Comparison of ENCODE assay signal across 27 mouse cellular contexts in genomic region chr16:58682870-58683269, GRCm38 (mm10). TPM values are rescaled to one million over a fixed set of nuclear protein-coding genes. Genes with fewer than 3 reads are reported as not detected.
DNase-seq lines count a peak whose midpoint lies in the region; ATAC-seq and TF ChIP-seq lines count a peak whose summit lies in the region.
"Had no signal": no experiment of that assay in that cellular context is flagged by ENCODE, and none has a peak within 500 bp of the region (broad histone marks: within the 10 kb centered on the region; RNA-seq: fewer than 3 reads in every experiment).

No protein-coding gene starts in this region.

- no peak for DNase-seq in heart, adult 18-20 months
- DNase-seq in lung, postnatal 0 days (ENCODE audit: low spot score) = peak; percentile 46
- no peak for DNase-seq in lung, postnatal 36 days
- peak; percentile 75 for DNase-seq in fat pad, adult 2 months (ENCODE audit: extremely low read depth, low read depth, low spot score)
- no peak for DNase-seq in stomach, postnatal 0 days (ENCODE audit: low spot score)
- no peak for DNase-seq in ovary, postnatal 10 days (ENCODE audit: low spot score)
- DNase-seq: adrenal gland, postnatal 10 days; cerebellum, adult 11 months; cerebellum, adult 8-10 months; cerebellum, postnatal 14 days; embryo, embryonic 11 days; forebrain, postnatal 0 days; gastrocnemius, postnatal 14 days; heart, postnatal 10 days; heart, postnatal 4 days had no signal

- no peaks in the 10 kb centered on the region for H3K9me3 ChIP-seq in heart, embryonic 16.5 days (replicated peaks; ENCODE audit: control insufficient read depth, low read length)
- no peaks in the 10 kb centered on the region for H3K9me3 ChIP-seq in lung, postnatal 0 days (ENCODE audit: low read length)
- no peaks in the 10 kb centered on the region for H3K9me3 ChIP-seq in stomach, postnatal 0 days (ENCODE audit: control insufficient read depth, low read length)
- H3K9me3 ChIP-seq: embryonic facial prominence, embryonic 12.5 days; forebrain, embryonic 13.5 days; heart, embryonic 13.5 days; hindbrain, embryonic 12.5 days had no signal

- no peak overlapping the region for H3K4me3 ChIP-seq in heart, embryonic 16.5 days (ENCODE audit: low read length)
- H3K4me3 ChIP-seq in lung, postnatal 0 days (ENCODE audit: low read depth, low read length) = no peak overlapping the region
- H3K4me3 ChIP-seq in stomach, postnatal 0 days (ENCODE audit: low read depth, low read length) = no peak overlapping the region
- H3K4me3 ChIP-seq: embryonic facial prominence, embryonic 12.5 days; forebrain, embryonic 13.5 days; heart, embryonic 13.5 days; hindbrain, embryonic 12.5 days had no signal

- H3K36me3 ChIP-seq in heart, embryonic 16.5 days (ENCODE audit: control insufficient read depth, insufficient read depth) = peaks cover 18% of the 10 kb centered on the region
- H3K36me3 ChIP-seq in lung, postnatal 0 days (ENCODE audit: insufficient read depth, low read length) = 0 out of 2 replicates have a peak, but pooled peaks cover 4% of the 10 kb centered on the region
- 0 out of 2 replicates have a peak, but pooled peaks cover 1% of the 10 kb centered on the region for H3K36me3 ChIP-seq in stomach, postnatal 0 days (ENCODE audit: control insufficient read depth, insufficient read depth, low read length)
- H3K36me3 ChIP-seq: hindbrain, embryonic 12.5 days had no signal

- no peak overlapping the region for H3K4me2 ChIP-seq in heart, embryonic 16.5 days (ENCODE audit: low read depth, low read length)
- H3K4me2 ChIP-seq in lung, postnatal 0 days (replicated peaks; ENCODE audit: low read depth, low read length) = no peak overlapping the region
- no peak overlapping the region for H3K4me2 ChIP-seq in stomach, postnatal 0 days (replicated peaks; ENCODE audit: low read depth)
- H3K4me2 ChIP-seq: embryonic facial prominence, embryonic 12.5 days; forebrain, embryonic 13.5 days; heart, embryonic 13.5 days; hindbrain, embryonic 12.5 days had no signal

- TF ChIP-seq EP300 in lung, postnatal 0 days (IDR thresholded peaks at IDR 0.05) = 0 out of 2 replicates have a peak, but pooled peaks have one; percentile 12
- TF ChIP-seq EP300 in stomach, postnatal 0 days (optimal IDR thresholded peaks at IDR 0.05) = peak; percentile 63

- no peaks in the 10 kb centered on the region for H3K27me3 ChIP-seq in heart, embryonic 16.5 days (ENCODE audit: control insufficient read depth, insufficient read depth, low read length)
- no peaks in the 10 kb centered on the region for H3K27me3 ChIP-seq in lung, postnatal 0 days (replicated peaks; ENCODE audit: insufficient read depth, low read length)
- no peaks in the 10 kb centered on the region for H3K27me3 ChIP-seq in stomach, postnatal 0 days (ENCODE audit: control insufficient read depth, insufficient read depth, low read length)
- H3K27me3 ChIP-seq: embryonic facial prominence, embryonic 12.5 days; forebrain, embryonic 13.5 days; heart, embryonic 13.5 days; hindbrain, embryonic 12.5 days had no signal

- no peak for TF ChIP-seq CTCF in lung, postnatal 0 days (IDR thresholded peaks at IDR 0.05)
- TF ChIP-seq CTCF in stomach, postnatal 0 days (IDR thresholded peaks at IDR 0.05; ENCODE audit: low read depth) = no peak

- no peak for ATAC-seq in heart, embryonic 16.5 days (replicated peaks; ENCODE audit: extremely low read depth, insufficient read depth, low FRiP score)
- peak; percentile 69 for ATAC-seq in lung, postnatal 0 days
- ATAC-seq in stomach, postnatal 0 days (ENCODE audit: low FRiP score, low TSS enrichment) = peak; percentile 73
- ATAC-seq: forebrain, embryonic 13.5 days; forebrain, postnatal 0 days had no signal

- peaks cover 4% of the 10 kb centered on the region for H3K4me1 ChIP-seq in heart, embryonic 16.5 days (ENCODE audit: control insufficient read depth, insufficient read depth, low read length)
- no peaks in the 10 kb centered on the region for H3K4me1 ChIP-seq in lung, postnatal 0 days (ENCODE audit: insufficient read depth, low read depth, low read length)
- no peaks in the 10 kb centered on the region for H3K4me1 ChIP-seq in stomach, postnatal 0 days (replicated peaks; ENCODE audit: control insufficient read depth, insufficient read depth)
- H3K4me1 ChIP-seq: embryonic facial prominence, embryonic 12.5 days; forebrain, embryonic 13.5 days; hindbrain, embryonic 12.5 days had no signal

- no peak overlapping the region for H3K9ac ChIP-seq in heart, embryonic 16.5 days (ENCODE audit: low read length)
- H3K9ac ChIP-seq in lung, postnatal 0 days (replicated peaks; ENCODE audit: low read depth) = no peak overlapping the region
- H3K9ac ChIP-seq in stomach, postnatal 0 days (ENCODE audit: low read length) = no peak overlapping the region
- H3K9ac ChIP-seq: embryonic facial prominence, embryonic 12.5 days; forebrain, embryonic 13.5 days; forebrain, postnatal 0 days; heart, embryonic 13.5 days; hindbrain, embryonic 12.5 days had no signal

- H3K27ac ChIP-seq in heart, embryonic 16.5 days (ENCODE audit: low read length) = peak overlapping the region; percentile 42; the same call in 1 of the 2 replicates
- no peak overlapping the region for H3K27ac ChIP-seq in lung, postnatal 0 days (ENCODE audit: low read length)
- peak overlapping the region; percentile 45 for H3K27ac ChIP-seq in stomach, postnatal 0 days (replicated peaks)
- H3K27ac ChIP-seq: embryonic facial prominence, embryonic 12.5 days; forebrain, embryonic 13.5 days; heart, embryonic 13.5 days; hindbrain, embryonic 12.5 days had no signal

- 67% methylated on average over 7 of the region's 7 CpGs for WGBS in heart, embryonic 16.5 days
- WGBS in lung, postnatal 0 days = 67% methylated on average over 7 of the region's 7 CpGs
- WGBS in stomach, postnatal 0 days = 63% methylated on average over 7 of the region's 7 CpGs

RNA-seq across cellular contexts. Expression of gene Cpox, which starts 12.8 kb away (rescaled TPM):
- polyA plus RNA-seq in heart, embryonic 16.5 days (2015; fragmentation: Nextera tagmentation; extraction: Ambion mirVana) = 33.3 and 37.1 TPM in 2 replicates
- 10 to 100 TPM; 36.5 to 37.9 TPM for total RNA-seq in heart, adult 18-20 months (2021)
- 13.4 and 14.2 TPM in 2 replicates for polyA plus RNA-seq in lung, postnatal 0 days (2015; fragmentation: Nextera tagmentation; extraction: Ambion mirVana)
- polyA plus RNA-seq in stomach, postnatal 0 days (2015; fragmentation: Nextera tagmentation; extraction: Ambion mirVana) = 42.3 and 44.9 TPM in 2 replicates

RNA-seq across cellular contexts. Expression of gene Gpr15, which starts 36.0 kb away (rescaled TPM):
- polyA plus RNA-seq in heart, embryonic 16.5 days (2015; fragmentation: Nextera tagmentation; extraction: Ambion mirVana) = 0.24 and 1.00 TPM in 2 replicates
- not detected for total RNA-seq in heart, adult 18-20 months (2021)
- polyA plus RNA-seq in lung, postnatal 0 days (2015; fragmentation: Nextera tagmentation; extraction: Ambion mirVana) = 0.08 and 0.18 TPM in 2 replicates
- not detected in 2 replicates for polyA plus RNA-seq in stomach, postnatal 0 days (2015; fragmentation: Nextera tagmentation; extraction: Ambion mirVana)
- total RNA-seq: adrenal gland, postnatal 10 days; adrenal gland, postnatal 4 days; common myeloid progenitor, adult 5-6 weeks; gastrocnemius, adult 18-20 months; gastrocnemius, postnatal 14 days; heart, postnatal 10 days; heart, postnatal 4 days; MEL had no signal
- polyA plus RNA-seq: C2C12; embryonic facial prominence, embryonic 12.5 days; forebrain, embryonic 13.5 days; forebrain, postnatal 0 days; heart, embryonic 13.5 days; hindbrain, embryonic 12.5 days had no signal

RNA-seq across cellular contexts. Expression of gene E330017A01Rik, which starts 44.3 kb away (rescaled TPM):
- polyA plus RNA-seq in heart, embryonic 16.5 days (2015; fragmentation: Nextera tagmentation; extraction: Ambion mirVana) = not detected in 2 replicates
- not detected for total RNA-seq in heart, adult 18-20 months (2021)
- not detected in 2 replicates for polyA plus RNA-seq in lung, postnatal 0 days (2015; fragmentation: Nextera tagmentation; extraction: Ambion mirVana)
- not detected in 2 replicates for polyA plus RNA-seq in stomach, postnatal 0 days (2015; fragmentation: Nextera tagmentation; extraction: Ambion mirVana)
- total RNA-seq: adrenal gland, postnatal 10 days; adrenal gland, postnatal 4 days; common myeloid progenitor, adult 5-6 weeks; forebrain, postnatal 0 days; gastrocnemius, adult 18-20 months; gastrocnemius, postnatal 14 days; granulocyte monocyte progenitor cell, adult 5-6 weeks; heart, postnatal 10 days; heart, postnatal 4 days had no signal
- polyA plus RNA-seq: brain, embryonic 14.5 days; C2C12; embryonic facial prominence, embryonic 12.5 days; forebrain, embryonic 13.5 days; forebrain, postnatal 0 days; heart, embryonic 13.5 days; hindbrain, embryonic 12.5 days had no signal

RNA-seq across cellular contexts. Expression of gene Cldnd1, which starts 44.8 kb away (rescaled TPM):
- 101 and 112 TPM in 2 replicates for polyA plus RNA-seq in heart, embryonic 16.5 days (2015; fragmentation: Nextera tagmentation; extraction: Ambion mirVana)
- total RNA-seq in heart, adult 18-20 months (2021) = 10 to 100 TPM; 48.7 to 51.0 TPM
- 80.4 and 81.8 TPM in 2 replicates for polyA plus RNA-seq in lung, postnatal 0 days (2015; fragmentation: Nextera tagmentation; extraction: Ambion mirVana)
- polyA plus RNA-seq in stomach, postnatal 0 days (2015; fragmentation: Nextera tagmentation; extraction: Ambion mirVana) = 91.1 and 92.7 TPM in 2 replicates

Comparison
In these comparisons a context has a peak if more than half of its experiments do, and no peak if none do; other contexts are left out.
1. DNase-seq: peak in lung, postnatal 0 days (single experiment) and fat pad, adult 2 months (single experiment); none in heart, adult 18-20 months (0 of 2), lung, postnatal 36 days (single experiment), stomach, postnatal 0 days (single experiment) and ovary, postnatal 10 days (single experiment).